In genomic region chr5:91027840-91028239, GRCm38 (mm10) we compare ENCODE assay signal across 26 mouse cellular contexts. TPM values are rescaled to one million over a fixed set of nuclear protein-coding genes. Genes with fewer than 3 reads are reported as not detected.
A peak's percentile ranks its signal among the peaks of the same experiment; 100 is the strongest.
DNase-seq lines count a peak whose midpoint lies in the region; ATAC-seq and TF ChIP-seq lines count a peak whose summit lies in the region.
"Had no signal": no experiment of that assay in that cellular context is flagged by ENCODE, and none has a peak within 500 bp of the region (broad histone marks: within the 10 kb centered on the region; RNA-seq: fewer than 3 reads in every experiment).

No protein-coding gene starts in this region.

- DNase-seq in lung, postnatal 0 days (ENCODE audit: low spot score), result peak; percentile 61
- DNase-seq in lung, postnatal 14 days, result no peak
- no peak for DNase-seq in heart, adult 8-10 months (ENCODE audit: low spot score)
- DNase-seq: adrenal gland, adult 2 months; adrenal gland, postnatal 10 days; adrenal gland, postnatal 25 days; cerebellum, adult 11 months; cerebellum, adult 18-20 months; cerebellum, adult 8-10 months; cerebellum, adult 9-11 months; cerebellum, postnatal 14 days; cerebellum, postnatal 36 days; embryo, embryonic 11 days had no signal

- H3K27me3 ChIP-seq in lung, postnatal 0 days (replicated peaks; ENCODE audit: insufficient read depth, low read length), result no peaks in the 10 kb centered on the region
- no peaks in the 10 kb centered on the region for H3K27me3 ChIP-seq in stomach, embryonic 15.5 days (replicated peaks)
- H3K27me3 ChIP-seq in stomach, embryonic 16.5 days (ENCODE audit: control insufficient read depth, insufficient read depth, low read length), result no peaks in the 10 kb centered on the region
- H3K27me3 ChIP-seq in hindbrain, embryonic 16.5 days (replicated peaks; ENCODE audit: control insufficient read depth, insufficient read depth, low read length), result no peaks in the 10 kb centered on the region
- H3K27me3 ChIP-seq: embryonic facial prominence, embryonic 13.5 days; embryonic facial prominence, embryonic 15.5 days; forebrain, embryonic 12.5 days had no signal

- no peak overlapping the region for H3K4me3 ChIP-seq in lung, postnatal 0 days (ENCODE audit: low read depth, low read length)
- no peak overlapping the region for H3K4me3 ChIP-seq in stomach, embryonic 15.5 days (replicated peaks)
- no peak overlapping the region for H3K4me3 ChIP-seq in stomach, embryonic 16.5 days (replicated peaks; ENCODE audit: low read length)
- no peak overlapping the region for H3K4me3 ChIP-seq in hindbrain, embryonic 16.5 days (ENCODE audit: low read length)
- H3K4me3 ChIP-seq: embryonic facial prominence, embryonic 13.5 days; embryonic facial prominence, embryonic 15.5 days; erythroblast, embryonic 14.5 days; forebrain, embryonic 10.5 days; forebrain, embryonic 12.5 days had no signal

- H3K4me1 ChIP-seq in lung, postnatal 0 days (ENCODE audit: insufficient read depth, low read depth, low read length), result no peaks in the 10 kb centered on the region
- H3K4me1 ChIP-seq in stomach, embryonic 15.5 days, result no peaks in the 10 kb centered on the region
- no peaks in the 10 kb centered on the region for H3K4me1 ChIP-seq in stomach, embryonic 16.5 days (ENCODE audit: control insufficient read depth, insufficient read depth, low read length)
- no peaks in the 10 kb centered on the region for H3K4me1 ChIP-seq in hindbrain, embryonic 16.5 days (ENCODE audit: control insufficient read depth, insufficient read depth, low read depth, low read length)
- H3K4me1 ChIP-seq: embryonic facial prominence, embryonic 13.5 days; embryonic facial prominence, embryonic 15.5 days; forebrain, embryonic 10.5 days; forebrain, embryonic 12.5 days had no signal

- 13% methylated on average over 1 of the region's 1 CpGs for WGBS in lung, postnatal 0 days
- 21% methylated on average over 1 of the region's 1 CpGs for WGBS in stomach, embryonic 15.5 days
- WGBS in stomach, embryonic 16.5 days, result 44% methylated on average over 1 of the region's 1 CpGs
- 91% methylated on average over 1 of the region's 1 CpGs for WGBS in hindbrain, embryonic 16.5 days

- no peaks in the 10 kb centered on the region for H3K36me3 ChIP-seq in lung, postnatal 0 days (ENCODE audit: insufficient read depth, low read length)
- H3K36me3 ChIP-seq in stomach, embryonic 15.5 days, result no peaks in the 10 kb centered on the region
- no peaks in the 10 kb centered on the region for H3K36me3 ChIP-seq in stomach, embryonic 16.5 days (ENCODE audit: control insufficient read depth, insufficient read depth, low read length)
- H3K36me3 ChIP-seq in hindbrain, embryonic 16.5 days (ENCODE audit: control insufficient read depth, insufficient read depth, low read length), result no peaks in the 10 kb centered on the region
- H3K36me3 ChIP-seq: embryonic facial prominence, embryonic 13.5 days; embryonic facial prominence, embryonic 15.5 days; forebrain, embryonic 10.5 days; forebrain, embryonic 12.5 days had no signal

- no peak overlapping the region for H3K9ac ChIP-seq in lung, postnatal 0 days (replicated peaks; ENCODE audit: low read depth)
- no peak overlapping the region for H3K9ac ChIP-seq in stomach, embryonic 15.5 days
- no peak overlapping the region for H3K9ac ChIP-seq in stomach, embryonic 16.5 days (ENCODE audit: low read length)
- H3K9ac ChIP-seq in hindbrain, embryonic 16.5 days (ENCODE audit: low read depth, low read length), result no peak overlapping the region
- H3K9ac ChIP-seq: embryonic facial prominence, embryonic 13.5 days; embryonic facial prominence, embryonic 15.5 days; forebrain, embryonic 12.5 days had no signal

- no peak for TF ChIP-seq CTCF in lung, postnatal 0 days (IDR thresholded peaks at IDR 0.05)

- H3K27ac ChIP-seq in lung, postnatal 0 days (ENCODE audit: low read length), result no peak overlapping the region
- no peak overlapping the region for H3K27ac ChIP-seq in stomach, embryonic 15.5 days
- no peak overlapping the region; the same call in 1 of the 2 replicates for H3K27ac ChIP-seq in stomach, embryonic 16.5 days (ENCODE audit: low read length)
- no peak overlapping the region for H3K27ac ChIP-seq in hindbrain, embryonic 16.5 days (ENCODE audit: low read depth, low read length)
- H3K27ac ChIP-seq: embryonic facial prominence, embryonic 13.5 days; embryonic facial prominence, embryonic 15.5 days; forebrain, embryonic 10.5 days; forebrain, embryonic 12.5 days had no signal

- no peaks in the 10 kb centered on the region for H3K9me3 ChIP-seq in lung, postnatal 0 days (ENCODE audit: low read length)
- no peaks in the 10 kb centered on the region for H3K9me3 ChIP-seq in stomach, embryonic 15.5 days
- H3K9me3 ChIP-seq in stomach, embryonic 16.5 days (replicated peaks; ENCODE audit: control insufficient read depth, low read length), result no peaks in the 10 kb centered on the region
- H3K9me3 ChIP-seq in hindbrain, embryonic 16.5 days (ENCODE audit: control insufficient read depth, low read length), result no peaks in the 10 kb centered on the region
- H3K9me3 ChIP-seq: embryonic facial prominence, embryonic 13.5 days; embryonic facial prominence, embryonic 15.5 days; forebrain, embryonic 10.5 days; forebrain, embryonic 12.5 days had no signal

- peak; percentile 21; the same call in 1 of the 2 replicates for TF ChIP-seq EP300 in lung, postnatal 0 days (IDR thresholded peaks at IDR 0.05)

- peak; percentile 59 for ATAC-seq in lung, postnatal 0 days
- peak; percentile 68 for ATAC-seq in stomach, embryonic 15.5 days (ENCODE audit: insufficient read depth, low FRiP score, low read depth)
- ATAC-seq in stomach, embryonic 16.5 days (ENCODE audit: insufficient read depth, low FRiP score), result peak; percentile 74; the same call in 1 of the 2 replicates
- ATAC-seq in hindbrain, embryonic 16.5 days, result no peak
- ATAC-seq: forebrain, embryonic 14.5 days had no signal

- H3K4me2 ChIP-seq in lung, postnatal 0 days (replicated peaks; ENCODE audit: low read depth, low read length), result no peak overlapping the region
- no peak overlapping the region for H3K4me2 ChIP-seq in stomach, embryonic 15.5 days
- no peak overlapping the region for H3K4me2 ChIP-seq in stomach, embryonic 16.5 days (ENCODE audit: low read depth, low read length)
- no peak overlapping the region for H3K4me2 ChIP-seq in hindbrain, embryonic 16.5 days (ENCODE audit: low read length)
- H3K4me2 ChIP-seq: embryonic facial prominence, embryonic 13.5 days; embryonic facial prominence, embryonic 15.5 days; forebrain, embryonic 12.5 days had no signal

RNA-seq across cellular contexts. Expression of gene Epgn, which starts 0.6 kb away (rescaled TPM):
- not detected in 2 replicates for polyA plus RNA-seq in lung, postnatal 0 days (2015; fragmentation: Nextera tagmentation; extraction: Ambion mirVana)
- polyA plus RNA-seq in stomach, embryonic 15.5 days (2015; fragmentation: Nextera tagmentation; extraction: Ambion mirVana), result 0.08 and 0.15 TPM in 2 replicates
- not detected in 2 replicates for polyA plus RNA-seq in stomach, embryonic 16.5 days (2015; fragmentation: Nextera tagmentation; extraction: Ambion mirVana)
- under 1 TPM in 3 of 4 experiments, not detected in 1; 0.26 to 0.35 (median 0.28) TPM for total RNA-seq in heart, adult 8-10 months (2022)
- polyA plus RNA-seq in hindbrain, embryonic 16.5 days (2015; fragmentation: Nextera tagmentation; extraction: Ambion mirVana), result 0.17 TPM in 1 of 2 replicates, not detected in the other
- total RNA-seq: adrenal gland, adult 2 months; adrenal gland, postnatal 10 days; adrenal gland, postnatal 25 days; adrenal gland, postnatal 4 days; common myeloid progenitor, adult 5-6 weeks; ES-E14; MEL had no signal
- polyA plus RNA-seq: adrenal gland, adult 2 months; erythroblast, embryonic 14.5 days had no signal

RNA-seq across cellular contexts. Expression of gene Ereg, which starts 46.6 kb away (rescaled TPM):
- 0.17 and 0.18 TPM in 2 replicates for polyA plus RNA-seq in lung, postnatal 0 days (2015; fragmentation: Nextera tagmentation; extraction: Ambion mirVana)
- 0.23 and 0.39 TPM in 2 replicates for polyA plus RNA-seq in stomach, embryonic 15.5 days (2015; fragmentation: Nextera tagmentation; extraction: Ambion mirVana)
- polyA plus RNA-seq in stomach, embryonic 16.5 days (2015; fragmentation: Nextera tagmentation; extraction: Ambion mirVana), result 0.43 and 0.80 TPM in 2 replicates
- total RNA-seq in heart, adult 8-10 months (2022), result under 1 TPM in 2 of 4 experiments, not detected in 2; 0.09 to 0.11 TPM
- polyA plus RNA-seq in hindbrain, embryonic 16.5 days (2015; fragmentation: Nextera tagmentation; extraction: Ambion mirVana), result not detected in 2 replicates
- total RNA-seq: adrenal gland, adult 2 months; adrenal gland, postnatal 25 days; common myeloid progenitor, adult 5-6 weeks; MEL had no signal
- polyA plus RNA-seq: adrenal gland, adult 2 months; embryonic facial prominence, embryonic 13.5 days; erythroblast, embryonic 14.5 days; forebrain, embryonic 12.5 days; forebrain, embryonic 14.5 days had no signal
